ENCODE assay signal across 10 mouse cellular contexts in the genomic region with DNA sequence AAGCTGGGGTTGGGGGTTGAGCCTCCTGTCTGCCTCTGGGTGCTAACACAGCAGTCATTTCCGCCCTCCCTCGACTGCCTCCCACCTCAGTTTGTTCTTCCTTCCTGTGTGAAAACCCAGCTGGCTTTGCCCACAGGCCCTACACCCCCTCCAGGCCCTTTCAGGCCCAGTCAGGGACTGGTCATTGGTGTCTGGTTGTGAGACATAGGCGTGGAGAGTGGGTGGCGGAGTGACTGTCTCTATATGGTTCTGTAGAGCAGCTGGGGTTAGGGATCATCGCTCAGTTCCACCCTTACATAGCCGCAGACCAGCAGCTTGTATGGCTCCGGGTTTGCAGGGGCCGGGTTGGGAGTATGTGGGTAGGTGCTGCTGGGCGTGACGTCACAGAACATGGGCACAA. TPM values are rescaled to one million over a fixed set of nuclear protein-coding genes. Genes with fewer than 3 reads are reported as not detected.
DNase-seq lines count a peak whose midpoint lies in the region; ATAC-seq and TF ChIP-seq lines count a peak whose summit lies in the region.
"Had no signal": no experiment of that assay in that cellular context is flagged by ENCODE, and none has a peak within 500 bp of the region (broad histone marks: within the 10 kb centered on the region; RNA-seq: fewer than 3 reads in every experiment).

No protein-coding gene starts in this region.

- H3K79me2 ChIP-seq in heart, adult 2 months (replicated peaks; ENCODE audit: control insufficient read depth, insufficient read depth, low read length), result no peaks in the 10 kb centered on the region; the same call in 1 of the 2 replicates

- DNase-seq in heart, adult 2 months, result peak in 1 of 2 experiments; percentile 39
- no peak for DNase-seq in heart, postnatal 4 days
- DNase-seq in midbrain, embryonic 14.5 days, result no peak
- no peak for DNase-seq in midbrain, postnatal 0 days (ENCODE audit: low spot score)
- DNase-seq in thymus, postnatal 25 days, result peak; percentile 85
- DNase-seq in forebrain, embryonic 11.5 days (ENCODE audit: low spot score), result no peak
- DNase-seq in cerebellum, postnatal 36 days, result no peak

- H3K4me1 ChIP-seq in heart, adult 2 months (ENCODE audit: control insufficient read depth, insufficient read depth, low read length), result peaks cover 34% of the 10 kb centered on the region
- no peaks in the 10 kb centered on the region for H3K4me1 ChIP-seq in midbrain, embryonic 14.5 days (ENCODE audit: control insufficient read depth, insufficient read depth, low read length)
- H3K4me1 ChIP-seq in midbrain, postnatal 0 days (ENCODE audit: insufficient read depth, low read length), result no peaks in the 10 kb centered on the region
- no peaks in the 10 kb centered on the region for H3K4me1 ChIP-seq in forebrain, embryonic 11.5 days (replicated peaks; ENCODE audit: control insufficient read depth, insufficient read depth, low read length)
- H3K4me1 ChIP-seq: embryonic facial prominence, embryonic 13.5 days; limb, embryonic 12.5 days had no signal

- no peak overlapping the region for H3K9ac ChIP-seq in heart, adult 2 months (ENCODE audit: low read depth, low read length)
- no peak overlapping the region for H3K9ac ChIP-seq in midbrain, embryonic 14.5 days (replicated peaks; ENCODE audit: low read length)
- H3K9ac ChIP-seq in midbrain, postnatal 0 days (replicated peaks; ENCODE audit: low read length, poor library complexity, severe bottlenecking), result no peak overlapping the region
- H3K9ac ChIP-seq in forebrain, embryonic 11.5 days (ENCODE audit: low read length), result no peak overlapping the region
- H3K9ac ChIP-seq: embryonic facial prominence, embryonic 13.5 days; limb, embryonic 12.5 days had no signal

- TF ChIP-seq EP300 in heart, adult 2 months (IDR thresholded peaks at IDR 0.05; ENCODE audit: insufficient read depth, low read depth, low read length), result no peak

- ATAC-seq in midbrain, embryonic 14.5 days (ENCODE audit: low FRiP score, low TSS enrichment), result no peak
- no peak for ATAC-seq in midbrain, postnatal 0 days (ENCODE audit: low FRiP score)
- ATAC-seq in megakaryocyte-erythroid progenitor cell, adult 5-6 weeks (replicated peaks; ENCODE audit: low FRiP score, low TSS enrichment, poor library complexity, severe bottlenecking), result peak; percentile 31; the same call in 1 of the 2 replicates
- no peak for ATAC-seq in forebrain, embryonic 11.5 days (replicated peaks; ENCODE audit: low FRiP score)

- WGBS in heart, adult 2 months, result 70% methylated on average over 10 of the region's 10 CpGs
- WGBS in midbrain, embryonic 14.5 days, result 91% methylated on average over 10 of the region's 10 CpGs
- 91% methylated on average over 10 of the region's 10 CpGs for WGBS in midbrain, postnatal 0 days
- 92% methylated on average over 10 of the region's 10 CpGs for WGBS in forebrain, embryonic 11.5 days

- H3K27ac ChIP-seq in heart, adult 2 months, result peak overlapping the region; percentile 42
- 0 out of 2 replicates have a peak overlapping the region, but pooled peaks have one; percentile 17 for H3K27ac ChIP-seq in midbrain, embryonic 14.5 days (replicated peaks; ENCODE audit: low read depth, low read length)
- no peak overlapping the region for H3K27ac ChIP-seq in midbrain, postnatal 0 days (ENCODE audit: low read depth, low read length)
- H3K27ac ChIP-seq in forebrain, embryonic 11.5 days (ENCODE audit: low read depth, low read length), result no peak overlapping the region
- H3K27ac ChIP-seq: embryonic facial prominence, embryonic 13.5 days; limb, embryonic 12.5 days had no signal

- no peak overlapping the region for H3K4me3 ChIP-seq in heart, adult 2 months
- H3K4me3 ChIP-seq in midbrain, embryonic 14.5 days (replicated peaks; ENCODE audit: low read depth, low read length), result no peak overlapping the region
- H3K4me3 ChIP-seq in midbrain, postnatal 0 days (ENCODE audit: low read depth, low read length), result no peak overlapping the region
- no peak overlapping the region for H3K4me3 ChIP-seq in forebrain, embryonic 11.5 days (ENCODE audit: low read depth, low read length)
- H3K4me3 ChIP-seq: embryonic facial prominence, embryonic 13.5 days; limb, embryonic 12.5 days had no signal

- TF ChIP-seq POLR2A in heart, adult 2 months (IDR thresholded peaks at IDR 0.05; ENCODE audit: insufficient read depth, low read depth, low read length), result no peak

- H3K9me3 ChIP-seq in midbrain, embryonic 14.5 days (ENCODE audit: control insufficient read depth, low read length), result no peaks in the 10 kb centered on the region
- no peaks in the 10 kb centered on the region for H3K9me3 ChIP-seq in midbrain, postnatal 0 days (ENCODE audit: low read length)
- no peaks in the 10 kb centered on the region for H3K9me3 ChIP-seq in forebrain, embryonic 11.5 days (ENCODE audit: control insufficient read depth, low read length)
- H3K9me3 ChIP-seq: embryonic facial prominence, embryonic 13.5 days; limb, embryonic 12.5 days had no signal

- intact Hi-C loops in heart, adult 2 months (cut with DNase I), result no loop called here

- H3K27me3 ChIP-seq in heart, adult 2 months (ENCODE audit: control insufficient read depth, insufficient read depth, low read length), result no peaks in the 10 kb centered on the region
- no peaks in the 10 kb centered on the region for H3K27me3 ChIP-seq in midbrain, embryonic 14.5 days (ENCODE audit: control insufficient read depth, insufficient read depth, low read length)
- no peaks in the 10 kb centered on the region for H3K27me3 ChIP-seq in midbrain, postnatal 0 days (ENCODE audit: insufficient read depth, low read length)
- H3K27me3 ChIP-seq in forebrain, embryonic 11.5 days (ENCODE audit: control insufficient read depth, insufficient read depth, low read length), result no peaks in the 10 kb centered on the region
- H3K27me3 ChIP-seq: embryonic facial prominence, embryonic 13.5 days; limb, embryonic 12.5 days had no signal

- no peak overlapping the region for H3K4me2 ChIP-seq in midbrain, embryonic 14.5 days (ENCODE audit: low read length)
- H3K4me2 ChIP-seq in midbrain, postnatal 0 days (ENCODE audit: low read depth, low read length, poor library complexity, severe bottlenecking), result no peak overlapping the region
- no peak overlapping the region for H3K4me2 ChIP-seq in forebrain, embryonic 11.5 days (ENCODE audit: low read depth, low read length, severe bottlenecking)
- H3K4me2 ChIP-seq: embryonic facial prominence, embryonic 13.5 days; limb, embryonic 12.5 days had no signal

- peaks cover 14% of the 10 kb centered on the region for H3K36me3 ChIP-seq in heart, adult 2 months (ENCODE audit: control insufficient read depth, insufficient read depth, low read length)
- H3K36me3 ChIP-seq in midbrain, embryonic 14.5 days (ENCODE audit: control insufficient read depth, insufficient read depth, low read length), result peaks cover 68% of the 10 kb centered on the region
- H3K36me3 ChIP-seq in midbrain, postnatal 0 days (ENCODE audit: insufficient read depth, low read length), result peaks cover 63% of the 10 kb centered on the region
- peaks cover 2% of the 10 kb centered on the region; the same call in 1 of the 2 replicates for H3K36me3 ChIP-seq in forebrain, embryonic 11.5 days (ENCODE audit: control insufficient read depth, insufficient read depth, low read length)

- no peak for TF ChIP-seq CTCF in heart, adult 2 months (IDR thresholded peaks at IDR 0.05)
- no peak for TF ChIP-seq CTCF in midbrain, postnatal 0 days (IDR thresholded peaks at IDR 0.05)

RNA-seq across cellular contexts. Expression of a gene that starts 15.3 kb away (rescaled TPM):
- total RNA-seq in heart, adult 2 months (2021), result 1 to 10 TPM in 1 of 2 experiments, under 1 TPM in 1; 0.64 to 1.6 TPM
- polyA plus RNA-seq in heart, adult 2 months (2012; rRNA removed), result 2.3 and 2.7 TPM in 2 replicates
- under 1 TPM; 0.77 to 0.79 TPM for total RNA-seq in heart, postnatal 4 days (2021)
- 32.4 and 36.5 TPM in 2 replicates for polyA plus RNA-seq in midbrain, embryonic 14.5 days (2014; fragmentation: Nextera tagmentation; extraction: Ambion mirVana)
- 37.7 and 43.6 TPM in 2 replicates for total RNA-seq in midbrain, postnatal 0 days (2014; rRNA removed)
- 38.2 and 41.8 TPM in 2 replicates for polyA plus RNA-seq in midbrain, postnatal 0 days (2015; fragmentation: Nextera tagmentation; extraction: Ambion mirVana)
- 0.45 and 1.7 TPM in 2 replicates for total RNA-seq in megakaryocyte-erythroid progenitor cell, adult 5-6 weeks (2014; fragmentation: Nextera tagmentation)
- total RNA-seq in megakaryocyte-erythroid progenitor cell, adult 5-6 weeks (2017), result 0.91 TPM in 1 of 2 replicates, not detected in the other
- polyA plus RNA-seq in forebrain, embryonic 11.5 days (2014; fragmentation: Nextera tagmentation; extraction: Ambion mirVana), result 13.3 and 17.7 TPM in 2 replicates

RNA-seq across cellular contexts. Expression of a gene that starts 26.5 kb away (rescaled TPM):
- 10 to 100 TPM; 28.2 to 31.6 TPM for total RNA-seq in heart, adult 2 months (2021)
- 31.1 and 38.5 TPM in 2 replicates for polyA plus RNA-seq in heart, adult 2 months (2012; rRNA removed)
- 10 to 100 TPM; 73.3 to 74.4 TPM for total RNA-seq in heart, postnatal 4 days (2021)
- polyA plus RNA-seq in midbrain, embryonic 14.5 days (2014; fragmentation: Nextera tagmentation; extraction: Ambion mirVana), result 114 and 138 TPM in 2 replicates
- 206 and 216 TPM in 2 replicates for total RNA-seq in midbrain, postnatal 0 days (2014; rRNA removed)
- 174 and 179 TPM in 2 replicates for polyA plus RNA-seq in midbrain, postnatal 0 days (2015; fragmentation: Nextera tagmentation; extraction: Ambion mirVana)
- total RNA-seq in megakaryocyte-erythroid progenitor cell, adult 5-6 weeks (2014; fragmentation: Nextera tagmentation), result 15.7 and 20.4 TPM in 2 replicates
- 56.3 and 63.5 TPM in 2 replicates for total RNA-seq in megakaryocyte-erythroid progenitor cell, adult 5-6 weeks (2017)
- polyA plus RNA-seq in forebrain, embryonic 11.5 days (2014; fragmentation: Nextera tagmentation; extraction: Ambion mirVana), result 77.6 and 77.8 TPM in 2 replicates

RNA-seq across cellular contexts. Expression of a gene that starts 43.1 kb away (rescaled TPM):
- total RNA-seq in heart, adult 2 months (2021), result 100 to 1,000 TPM; 509 to 574 TPM
- 103 and 140 TPM in 2 replicates for polyA plus RNA-seq in heart, adult 2 months (2012; rRNA removed)
- total RNA-seq in heart, postnatal 4 days (2021), result 100 to 1,000 TPM; 738 to 764 TPM
- 363 and 413 TPM in 2 replicates for polyA plus RNA-seq in midbrain, embryonic 14.5 days (2014; fragmentation: Nextera tagmentation; extraction: Ambion mirVana)
- 177 and 224 TPM in 2 replicates for total RNA-seq in midbrain, postnatal 0 days (2014; rRNA removed)
- 308 and 329 TPM in 2 replicates for polyA plus RNA-seq in midbrain, postnatal 0 days (2015; fragmentation: Nextera tagmentation; extraction: Ambion mirVana)
- total RNA-seq in megakaryocyte-erythroid progenitor cell, adult 5-6 weeks (2014; fragmentation: Nextera tagmentation), result 2,091 and 2,156 TPM in 2 replicates
- 1,518 and 2,802 TPM in 2 replicates for total RNA-seq in megakaryocyte-erythroid progenitor cell, adult 5-6 weeks (2017)
- polyA plus RNA-seq in forebrain, embryonic 11.5 days (2014; fragmentation: Nextera tagmentation; extraction: Ambion mirVana), result 400 and 454 TPM in 2 replicates

RNA-seq across cellular contexts. Expression of a gene that starts 49.6 kb away (rescaled TPM):
- not detected for total RNA-seq in heart, adult 2 months (2021)
- 0.20 TPM in 1 of 2 replicates, not detected in the other for polyA plus RNA-seq in heart, adult 2 months (2012; rRNA removed)
- total RNA-seq in heart, postnatal 4 days (2021), result under 1 TPM in 1 of 2 experiments, not detected in 1; 0.45 TPM
- polyA plus RNA-seq in midbrain, embryonic 14.5 days (2014; fragmentation: Nextera tagmentation; extraction: Ambion mirVana), result not detected in 2 replicates
- total RNA-seq in midbrain, postnatal 0 days (2014; rRNA removed), result not detected in 2 replicates
- 0.29 TPM in 1 of 2 replicates, not detected in the other for polyA plus RNA-seq in midbrain, postnatal 0 days (2015; fragmentation: Nextera tagmentation; extraction: Ambion mirVana)
- total RNA-seq in megakaryocyte-erythroid progenitor cell, adult 5-6 weeks (2014; fragmentation: Nextera tagmentation), result 0.89 TPM in 1 of 2 replicates, not detected in the other
- 2.4 TPM in 1 of 2 replicates, not detected in the other for total RNA-seq in megakaryocyte-erythroid progenitor cell, adult 5-6 weeks (2017)
- 0.44 TPM in 1 of 2 replicates, not detected in the other for polyA plus RNA-seq in forebrain, embryonic 11.5 days (2014; fragmentation: Nextera tagmentation; extraction: Ambion mirVana)
- polyA plus RNA-seq: limb, embryonic 12.5 days had no signal

RNA-seq across cellular contexts. Expression of a gene that starts 58.7 kb away (rescaled TPM):
- under 1 TPM; 0.29 to 0.45 TPM for total RNA-seq in heart, adult 2 months (2021)
- 0.29 and 0.43 TPM in 2 replicates for polyA plus RNA-seq in heart, adult 2 months (2012; rRNA removed)
- 1 to 10 TPM in 1 of 2 experiments, under 1 TPM in 1; 0.79 to 1.2 TPM for total RNA-seq in heart, postnatal 4 days (2021)
- 0.62 and 0.67 TPM in 2 replicates for polyA plus RNA-seq in midbrain, embryonic 14.5 days (2014; fragmentation: Nextera tagmentation; extraction: Ambion mirVana)
- total RNA-seq in midbrain, postnatal 0 days (2014; rRNA removed), result 0.38 and 0.80 TPM in 2 replicates
- polyA plus RNA-seq in midbrain, postnatal 0 days (2015; fragmentation: Nextera tagmentation; extraction: Ambion mirVana), result 0.33 and 0.88 TPM in 2 replicates
- 0.54 and 3.2 TPM in 2 replicates for total RNA-seq in megakaryocyte-erythroid progenitor cell, adult 5-6 weeks (2014; fragmentation: Nextera tagmentation)
- 0.53 and 0.56 TPM in 2 replicates for total RNA-seq in megakaryocyte-erythroid progenitor cell, adult 5-6 weeks (2017)
- polyA plus RNA-seq in forebrain, embryonic 11.5 days (2014; fragmentation: Nextera tagmentation; extraction: Ambion mirVana), result 0.40 and 0.83 TPM in 2 replicates

Comparison
In these comparisons a context has a peak if more than half of its experiments do, and no peak if none do; other contexts are left out.
1. H3K27ac ChIP-seq: peak in heart, adult 2 months (single experiment) and midbrain, embryonic 14.5 days (single experiment); none in midbrain, postnatal 0 days (single experiment) and forebrain, embryonic 11.5 days (single experiment).
2. RNA of a gene that starts 15.3 kb away (total RNA-seq): 37.7 to 43.6 TPM in midbrain, postnatal 0 days; 0.45 to 1.7 TPM in megakaryocyte-erythroid progenitor cell, adult 5-6 weeks, 0.64 to 1.6 TPM in heart, adult 2 months and 0.77 to 0.79 TPM in heart, postnatal 4 days; every median in the first group is over 10 times any median in the second.